Mouse (Mus musculus) MN1 (cell line): ENCODE results near the gene Atcay.
"Not testable (repeated sequence)": the region's sequence is repeated elsewhere in the genome, so short reads cannot be mapped to it uniquely, and the experiment has no call there.

Source experiments
- DNase-seq: peaks from one replicate; pipeline ENCODE4 v3.0.0-alpha.2; 2016; ENCODE audit warnings: low spot score

The Atcay gene

DNA sequence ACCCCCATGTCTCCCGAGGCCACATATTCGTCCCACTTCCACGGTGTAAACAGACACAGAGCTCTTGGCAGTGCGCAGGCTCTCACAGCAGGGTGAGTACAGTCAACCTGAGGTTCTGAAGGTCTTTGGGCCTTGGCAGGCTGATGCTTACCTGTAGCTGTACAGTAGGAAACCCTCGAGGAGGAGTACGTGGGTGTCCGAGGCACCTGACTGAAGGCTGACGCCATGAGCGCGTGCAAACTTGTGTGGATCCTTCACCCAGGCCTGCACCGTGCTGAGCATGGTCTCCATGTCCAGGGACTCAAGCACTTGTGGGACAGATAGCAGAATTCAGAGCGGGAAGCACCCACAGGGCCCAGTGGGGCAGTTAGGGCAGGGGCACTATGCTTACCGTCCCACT, 30.5 kb downstream of the Atcay start:
- DNase-seq, result no peak

- no peak for DNase-seq
Observed at GRCm38 (mm10) chr10:81198990-81199389, 31.6 kb downstream of the Atcay start.

- DNase-seq, result peak; percentile 79
Observed at GRCm38 (mm10) chr10:81198230-81198629, 32.4 kb downstream of the Atcay start.

DNA sequence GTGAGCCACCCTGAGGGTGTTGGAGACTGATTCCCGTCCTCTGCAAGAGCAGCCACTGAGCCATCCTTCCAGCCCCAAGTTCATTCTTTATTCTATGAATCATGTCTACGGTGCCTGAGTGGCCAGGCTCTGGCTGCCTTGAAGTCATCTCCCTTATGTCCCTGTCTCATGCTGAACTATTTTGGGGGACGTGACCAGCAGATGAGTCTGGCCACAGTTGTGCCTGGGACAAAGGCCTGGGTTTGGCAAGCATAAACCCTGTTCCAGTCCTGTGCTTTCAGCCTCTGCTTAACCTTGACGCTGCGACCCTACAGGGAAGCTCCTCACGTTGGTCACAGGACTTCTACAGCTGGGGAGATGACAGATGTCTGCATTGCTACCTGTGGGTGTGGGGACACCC, 33.3 kb downstream of the Atcay start:
- no peak for DNase-seq

- DNase-seq, result no peak
Observed at GRCm38 (mm10) chr10:81196470-81197065, 34.1 kb downstream of the Atcay start.

GRCm38 (mm10) chr10:81195300-81195699, 35.3 kb downstream of the Atcay start:
- no peak for DNase-seq

GRCm38 (mm10) chr10:81193991-81194774, 36.5 kb downstream of the Atcay start:
- no peak for DNase-seq

- no peak for DNase-seq
Observed at GRCm38 (mm10) chr10:81192968-81193501, 37.6 kb downstream of the Atcay start.

GRCm38 (mm10) chr10:81192270-81192967, 38.2 kb downstream of the Atcay start:
- no peak for DNase-seq

DNA sequence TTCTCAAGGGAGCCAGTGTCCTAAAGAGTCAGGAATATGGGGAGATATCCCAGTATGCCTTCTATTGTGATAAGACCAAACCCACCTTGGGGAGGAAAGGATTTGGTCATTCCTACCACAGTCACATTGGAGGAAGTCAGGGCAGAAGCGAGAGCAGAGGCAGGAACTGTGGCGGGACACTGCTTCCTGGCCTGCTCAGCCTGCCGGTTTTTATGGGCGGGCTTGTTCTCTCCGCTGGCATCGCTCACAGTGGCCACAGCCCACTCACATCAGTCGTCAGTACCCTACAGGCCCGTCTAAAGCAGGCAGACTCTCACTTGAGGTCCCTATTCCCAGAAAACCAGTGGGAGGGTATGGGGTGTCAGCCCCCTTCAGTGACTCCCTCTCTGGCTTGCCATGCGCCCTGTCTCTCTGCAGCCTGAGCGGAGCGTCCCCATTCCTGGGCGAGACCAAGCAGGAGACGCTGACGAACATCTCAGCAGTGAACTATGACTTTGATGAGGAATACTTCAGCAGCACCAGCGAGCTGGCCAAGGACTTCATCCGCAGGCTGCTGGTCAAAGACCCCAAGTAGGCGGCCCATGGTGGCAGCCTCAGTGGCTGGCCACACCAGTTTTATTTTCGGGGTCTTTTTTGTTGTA, 39.2 kb downstream of the Atcay start:
- no peak for DNase-seq

DNA sequence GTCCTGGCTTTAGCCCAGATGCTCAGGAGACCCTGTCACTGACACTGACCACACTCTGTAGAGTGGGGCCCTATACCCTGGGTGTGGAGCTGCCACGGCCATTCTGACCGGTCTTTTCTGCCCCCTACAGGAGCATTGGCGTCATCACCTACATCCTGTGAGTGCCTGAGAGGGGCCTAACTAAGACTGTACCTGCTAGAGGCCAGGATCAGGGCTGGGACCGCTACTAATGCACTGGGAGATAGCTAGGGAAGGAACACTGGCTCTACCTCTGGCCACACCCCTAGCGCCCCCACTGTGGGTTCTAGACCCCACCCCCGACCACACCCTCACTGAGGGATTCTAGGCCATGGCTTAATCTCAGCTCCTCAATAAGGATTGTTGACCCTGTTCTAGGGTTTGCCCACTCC, 39.7 kb downstream of the Atcay start:
- DNase-seq, result no peak

- DNase-seq, result no peak
Observed at GRCm38 (mm10) chr10:81190236-81190911, 40.3 kb downstream of the Atcay start.

DNA sequence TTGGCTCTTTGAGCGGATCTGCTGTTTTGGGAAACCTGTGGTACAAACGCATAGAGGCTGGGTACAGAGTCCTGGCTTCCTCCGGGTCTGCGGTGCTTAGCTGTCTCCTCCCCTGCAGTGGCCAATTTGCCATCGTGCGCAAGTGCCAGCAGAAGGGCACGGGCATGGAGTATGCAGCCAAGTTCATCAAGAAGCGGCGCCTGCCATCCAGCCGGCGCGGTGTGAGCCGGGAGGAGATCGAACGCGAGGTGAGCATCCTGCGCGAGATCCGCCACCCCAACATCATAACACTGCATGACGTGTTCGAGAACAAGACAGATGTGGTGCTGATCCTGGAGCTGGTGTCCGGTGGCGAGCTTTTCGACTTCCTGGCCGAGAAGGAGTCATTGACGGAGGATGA, 40.8 kb downstream of the Atcay start:
- DNase-seq, result no peak

GRCm38 (mm10) chr10:81187161-81187560, 43.5 kb downstream of the Atcay start:
- DNase-seq, result no peak

DNA sequence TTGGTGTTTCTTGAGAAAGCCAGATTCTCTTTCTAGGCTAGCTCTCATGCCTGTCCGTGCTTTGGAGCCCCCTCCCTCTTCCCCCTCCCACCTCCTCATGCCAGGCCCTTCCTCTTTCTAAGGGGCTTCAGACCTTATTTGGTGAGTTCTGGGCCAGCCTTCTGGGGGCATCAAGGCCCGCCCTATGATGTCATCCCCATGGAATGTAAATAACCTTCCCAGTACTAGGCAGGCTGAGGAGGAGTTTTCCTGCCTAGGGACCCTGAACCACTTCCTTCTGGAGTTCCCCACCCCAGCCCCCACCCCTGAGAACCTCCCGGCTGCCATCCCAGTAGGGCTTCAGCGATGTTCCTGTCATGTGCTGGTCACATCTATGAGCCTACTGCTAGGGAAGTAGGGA, 45.9 kb downstream of the Atcay start:
- no peak for DNase-seq

GRCm38 (mm10) chr10:81183805-81184204, 46.8 kb downstream of the Atcay start, which contains the start of gene 4930442H23Rik:
Gene 4930442H23Rik, minus strand, starts transcription at chr10:81183849.
- no peak for DNase-seq

DNA sequence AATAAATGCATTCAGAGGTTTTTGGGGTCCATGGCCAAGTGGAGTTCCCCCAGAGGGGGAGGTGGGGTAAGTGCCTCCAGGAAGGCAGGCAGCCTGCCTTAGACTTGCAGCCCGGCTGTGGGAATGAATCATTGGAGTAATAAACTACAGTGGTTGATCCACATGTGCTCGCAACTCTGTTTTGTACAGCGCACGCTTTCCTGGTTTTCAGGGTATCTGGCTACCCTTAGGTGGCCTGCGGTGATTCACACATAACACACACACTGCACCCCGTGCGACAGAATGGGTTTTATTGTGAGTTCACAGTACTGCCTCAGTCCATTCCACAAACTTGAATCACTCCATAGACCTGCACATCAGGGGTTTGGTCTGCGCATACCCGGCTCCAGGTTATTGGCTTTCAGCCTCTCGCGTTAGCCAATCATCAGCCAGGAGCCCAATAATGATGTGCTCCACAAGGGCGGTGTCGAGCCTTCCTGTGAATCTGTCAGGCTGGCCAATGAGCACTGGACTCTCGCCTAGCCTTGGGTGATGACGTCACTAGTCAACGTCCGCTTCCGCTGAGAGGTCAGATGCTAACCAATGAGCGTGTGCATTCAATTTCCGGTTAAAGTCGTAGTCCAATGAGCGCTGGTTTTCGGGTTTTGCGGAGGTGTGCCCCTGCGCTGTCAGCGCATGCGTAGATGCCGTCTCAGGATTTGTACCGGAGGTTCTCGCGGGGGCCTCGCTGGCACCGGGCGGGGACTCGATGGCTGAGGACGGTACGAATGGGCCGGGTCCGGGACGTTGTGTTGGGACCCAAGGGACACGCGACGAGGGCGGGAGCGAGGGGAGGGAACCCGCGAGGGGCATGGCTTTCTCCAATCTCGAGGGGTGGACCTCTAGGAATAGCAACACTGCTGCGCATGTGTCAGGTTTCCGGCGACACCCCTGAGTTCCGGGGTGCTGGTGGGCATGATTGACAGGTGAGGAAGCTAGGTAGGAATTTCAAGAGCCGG, 48.0 kb downstream of the Atcay start, which contains the start of gene Dapk3:
Gene Dapk3, plus strand, starts transcription at position 670 of the 998 bp plus-strand sequence.
- peak; percentile 99 for DNase-seq

GRCm38 (mm10) chr10:81181860-81182259, 48.8 kb downstream of the Atcay start:
- DNase-seq, result not testable (repeated sequence)

GRCm38 (mm10) chr10:81180946-81181345, 49.7 kb downstream of the Atcay start:
- DNase-seq, result no peak
